In the genomic region with DNA sequence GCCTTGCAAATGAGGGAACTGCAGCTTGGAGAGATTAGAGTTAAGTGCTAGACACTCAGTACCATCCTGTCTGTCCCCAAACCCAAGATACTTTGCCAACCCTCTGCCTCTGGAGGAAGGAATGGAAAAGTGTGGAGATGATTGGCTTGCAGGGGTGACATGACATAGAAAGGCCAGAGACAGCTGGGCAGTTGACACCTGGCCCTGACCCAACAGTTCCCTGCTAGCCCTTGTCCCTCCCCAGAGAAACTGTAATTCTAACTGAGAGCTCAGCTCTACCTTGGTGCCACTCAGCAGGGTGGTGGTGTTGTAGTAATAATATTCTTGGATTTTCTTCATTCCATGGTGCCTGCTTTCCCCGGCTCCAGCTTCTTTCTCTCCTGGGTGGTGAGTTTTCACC, we compare ENCODE assay signal across 14 mouse cellular contexts. TPM values are rescaled to one million over a fixed set of nuclear protein-coding genes. Genes with fewer than 3 reads are reported as not detected.
DNase-seq lines count a peak whose midpoint lies in the region; ATAC-seq lines count a peak whose summit lies in the region.
"Had no signal": no experiment of that assay in that cellular context is flagged by ENCODE, and none has a peak within 500 bp of the region (broad histone marks: within the 10 kb centered on the region; RNA-seq: fewer than 3 reads in every experiment).

No protein-coding gene starts in this region.

- H3K4me3 ChIP-seq in forebrain, embryonic 12.5 days (replicated peaks) = no peak overlapping the region
- no peak overlapping the region for H3K4me3 ChIP-seq in forebrain, embryonic 15.5 days
- no peak overlapping the region for H3K4me3 ChIP-seq in hindbrain, embryonic 14.5 days (replicated peaks; ENCODE audit: low read length)
- no peak overlapping the region for H3K4me3 ChIP-seq in midbrain, embryonic 16.5 days (ENCODE audit: low read depth, low read length)
- H3K4me3 ChIP-seq: heart, embryonic 12.5 days; lung, embryonic 15.5 days; megakaryocyte, embryonic 14.5 days had no signal

- ATAC-seq in forebrain, embryonic 12.5 days (ENCODE audit: low FRiP score) = no peak
- ATAC-seq in forebrain, embryonic 15.5 days (replicated peaks) = 0 out of 2 replicates have a peak, but pooled peaks have one; percentile 8
- ATAC-seq in hindbrain, embryonic 14.5 days (ENCODE audit: low FRiP score) = no peak
- ATAC-seq in midbrain, embryonic 16.5 days = 0 out of 2 replicates have a peak, but pooled peaks have one; percentile 29
- no peak for ATAC-seq in CD4-positive, CD25-positive, alpha-beta regulatory T cell, adult 4 months

- H3K27ac ChIP-seq in forebrain, embryonic 12.5 days = peak overlapping the region; percentile 81
- H3K27ac ChIP-seq in forebrain, embryonic 15.5 days (replicated peaks) = peak overlapping the region; percentile 84
- peak overlapping the region; percentile 58 for H3K27ac ChIP-seq in hindbrain, embryonic 14.5 days
- H3K27ac ChIP-seq in midbrain, embryonic 16.5 days (ENCODE audit: low read length) = peak overlapping the region; percentile 81
- H3K27ac ChIP-seq: lung, embryonic 15.5 days had no signal

- no peaks in the 10 kb centered on the region for H3K36me3 ChIP-seq in forebrain, embryonic 12.5 days (replicated peaks)
- no peaks in the 10 kb centered on the region for H3K36me3 ChIP-seq in forebrain, embryonic 15.5 days
- no peaks in the 10 kb centered on the region for H3K36me3 ChIP-seq in hindbrain, embryonic 14.5 days (replicated peaks; ENCODE audit: control insufficient read depth, insufficient read depth)
- H3K36me3 ChIP-seq in midbrain, embryonic 16.5 days (ENCODE audit: control insufficient read depth, insufficient read depth, low read length) = no peaks in the 10 kb centered on the region
- H3K36me3 ChIP-seq: heart, embryonic 12.5 days; lung, embryonic 15.5 days had no signal

- no peak for DNase-seq in hindbrain, embryonic 14.5 days (ENCODE audit: low spot score)
- DNase-seq in lung, postnatal 4 days = no peak
- no peak for DNase-seq in thymus, postnatal 14 days
- DNase-seq: cerebellum, adult 18-20 months; liver; thymus, adult 18-20 months had no signal

- H3K27me3 ChIP-seq in forebrain, embryonic 12.5 days = peaks cover 25% of the 10 kb centered on the region
- H3K27me3 ChIP-seq in forebrain, embryonic 15.5 days = no peaks in the 10 kb centered on the region
- H3K27me3 ChIP-seq in hindbrain, embryonic 14.5 days (ENCODE audit: control insufficient read depth, insufficient read depth, low read length) = no peaks in the 10 kb centered on the region
- no peaks in the 10 kb centered on the region for H3K27me3 ChIP-seq in midbrain, embryonic 16.5 days (ENCODE audit: control insufficient read depth, insufficient read depth, low read depth, low read length)
- H3K27me3 ChIP-seq: CH12.LX had no signal

- no peaks in the 10 kb centered on the region for H3K9me3 ChIP-seq in forebrain, embryonic 12.5 days
- H3K9me3 ChIP-seq in forebrain, embryonic 15.5 days = no peaks in the 10 kb centered on the region
- no peaks in the 10 kb centered on the region for H3K9me3 ChIP-seq in hindbrain, embryonic 14.5 days (ENCODE audit: control insufficient read depth, low read length)
- H3K9me3 ChIP-seq in midbrain, embryonic 16.5 days (replicated peaks; ENCODE audit: control insufficient read depth, low read length, poor library complexity, severe bottlenecking) = no peaks in the 10 kb centered on the region
- H3K9me3 ChIP-seq: heart, embryonic 12.5 days; lung, embryonic 15.5 days; megakaryocyte, embryonic 14.5 days had no signal

- H3K4me2 ChIP-seq in forebrain, embryonic 12.5 days = no peak overlapping the region
- H3K4me2 ChIP-seq in forebrain, embryonic 15.5 days (replicated peaks) = no peak overlapping the region; the same call in 1 of the 2 replicates
- H3K4me2 ChIP-seq in hindbrain, embryonic 14.5 days (replicated peaks) = no peak overlapping the region
- H3K4me2 ChIP-seq in midbrain, embryonic 16.5 days (ENCODE audit: low read length) = peak overlapping the region; percentile 32
- H3K4me2 ChIP-seq: heart, embryonic 12.5 days; lung, embryonic 15.5 days had no signal

- H3K4me1 ChIP-seq in forebrain, embryonic 12.5 days = peaks cover 33% of the 10 kb centered on the region
- peaks cover 39% of the 10 kb centered on the region for H3K4me1 ChIP-seq in forebrain, embryonic 15.5 days
- peaks cover 32% of the 10 kb centered on the region for H3K4me1 ChIP-seq in hindbrain, embryonic 14.5 days (replicated peaks; ENCODE audit: control insufficient read depth, insufficient read depth, low read length)
- peaks cover 28% of the 10 kb centered on the region for H3K4me1 ChIP-seq in midbrain, embryonic 16.5 days (ENCODE audit: control insufficient read depth, insufficient read depth, low read length)

- 65% methylated on average over 1 of the region's 1 CpGs for WGBS in forebrain, embryonic 12.5 days
- 33% methylated on average over 1 of the region's 1 CpGs for WGBS in forebrain, embryonic 15.5 days
- 76% methylated on average over 1 of the region's 1 CpGs for WGBS in hindbrain, embryonic 14.5 days
- 69% methylated on average over 1 of the region's 1 CpGs for WGBS in midbrain, embryonic 16.5 days

- no peak overlapping the region for H3K9ac ChIP-seq in forebrain, embryonic 12.5 days
- H3K9ac ChIP-seq in forebrain, embryonic 15.5 days (replicated peaks) = no peak overlapping the region
- no peak overlapping the region for H3K9ac ChIP-seq in hindbrain, embryonic 14.5 days
- peak overlapping the region; percentile 4; the same call in 1 of the 2 replicates for H3K9ac ChIP-seq in midbrain, embryonic 16.5 days (ENCODE audit: low read depth, low read length)
- H3K9ac ChIP-seq: heart, embryonic 12.5 days; lung, embryonic 15.5 days had no signal

RNA-seq across cellular contexts. Expression of a gene that starts 25.4 kb away (rescaled TPM):
- 0.37 and 0.50 TPM in 2 replicates for polyA plus RNA-seq in forebrain, embryonic 12.5 days (2016; fragmentation: Nextera tagmentation; extraction: Ambion mirVana)
- polyA plus RNA-seq in forebrain, embryonic 15.5 days (2015; fragmentation: Nextera tagmentation; extraction: Ambion mirVana) = 0.23 and 0.42 TPM in 2 replicates
- not detected in 2 replicates for polyA plus RNA-seq in hindbrain, embryonic 14.5 days (2014; fragmentation: Nextera tagmentation; extraction: Ambion mirVana)
- 0.34 and 0.65 TPM in 2 replicates for polyA plus RNA-seq in midbrain, embryonic 16.5 days (2015; fragmentation: Nextera tagmentation; extraction: Ambion mirVana)
- not detected for polyA plus RNA-seq in CD4-positive, CD25-positive, alpha-beta regulatory T cell, adult 4 months (2017; shearing (Covaris generic))

RNA-seq across cellular contexts. Expression of a gene that starts 29.9 kb away (rescaled TPM):
- 187 and 191 TPM in 2 replicates for polyA plus RNA-seq in forebrain, embryonic 12.5 days (2016; fragmentation: Nextera tagmentation; extraction: Ambion mirVana)
- 80.9 and 88.0 TPM in 2 replicates for polyA plus RNA-seq in forebrain, embryonic 15.5 days (2015; fragmentation: Nextera tagmentation; extraction: Ambion mirVana)
- 26.8 and 30.2 TPM in 2 replicates for polyA plus RNA-seq in hindbrain, embryonic 14.5 days (2014; fragmentation: Nextera tagmentation; extraction: Ambion mirVana)
- polyA plus RNA-seq in midbrain, embryonic 16.5 days (2015; fragmentation: Nextera tagmentation; extraction: Ambion mirVana) = 19.4 and 24.5 TPM in 2 replicates
- polyA plus RNA-seq in CD4-positive, CD25-positive, alpha-beta regulatory T cell, adult 4 months (2017; shearing (Covaris generic)) = 1 to 10 TPM; 1.8 to 5.1 TPM

Comparison
In these comparisons a context has a peak if more than half of its experiments do, and no peak if none do; other contexts are left out.
1. ATAC-seq: peak in forebrain, embryonic 15.5 days (single experiment) and midbrain, embryonic 16.5 days (single experiment); none in forebrain, embryonic 12.5 days (single experiment), hindbrain, embryonic 14.5 days (single experiment) and CD4-positive, CD25-positive, alpha-beta regulatory T cell, adult 4 months (single experiment).
2. Peak in every context shown above with its lines, with median percentiles within 50 percentile points of each other: H3K27ac ChIP-seq.